Mouse (Mus musculus) MEL (cell line): ENCODE data around the gene Camk1d.

Experiments used
- CHD2 ChIP-seq: IDR thresholded peaks from 2 replicates; pipeline ENCODE4 v1.6.1; 2011; ENCODE audit warnings: low read length, improper control_type of control experiment
- CTCF ChIP-seq, 3 experiments: IDR thresholded peaks in 2 of 3; conservative IDR thresholded peaks in 1 of 3; 2 replicates each; pipeline ENCODE4 v1.5.1; 2011 to 2012; ENCODE audit warnings: low read length in 3 of 3, low read depth in 2 of 3, mild to moderate bottlenecking in 2 of 3, improper control_type of control experiment in 1 of 3, inconsistent platforms in 1 of 3, mixed read lengths in 1 of 3, moderate library complexity in 1 of 3; ENCODE audit not compliant: control insufficient read depth in 1 of 3, insufficient read depth in 1 of 3, poor library complexity in 1 of 3, severe bottlenecking in 1 of 3
- KAT2A ChIP-seq: conservative IDR thresholded peaks from 2 replicates; pipeline ENCODE4 v1.6.1; 2012; ENCODE audit warnings: low read depth, low read length, improper control_type of control experiment, inconsistent platforms
- MAX ChIP-seq: IDR thresholded peaks from 2 replicates; pipeline ENCODE4 v1.6.1; 2011; ENCODE audit warnings: low read length, improper control_type of control experiment

DNA sequence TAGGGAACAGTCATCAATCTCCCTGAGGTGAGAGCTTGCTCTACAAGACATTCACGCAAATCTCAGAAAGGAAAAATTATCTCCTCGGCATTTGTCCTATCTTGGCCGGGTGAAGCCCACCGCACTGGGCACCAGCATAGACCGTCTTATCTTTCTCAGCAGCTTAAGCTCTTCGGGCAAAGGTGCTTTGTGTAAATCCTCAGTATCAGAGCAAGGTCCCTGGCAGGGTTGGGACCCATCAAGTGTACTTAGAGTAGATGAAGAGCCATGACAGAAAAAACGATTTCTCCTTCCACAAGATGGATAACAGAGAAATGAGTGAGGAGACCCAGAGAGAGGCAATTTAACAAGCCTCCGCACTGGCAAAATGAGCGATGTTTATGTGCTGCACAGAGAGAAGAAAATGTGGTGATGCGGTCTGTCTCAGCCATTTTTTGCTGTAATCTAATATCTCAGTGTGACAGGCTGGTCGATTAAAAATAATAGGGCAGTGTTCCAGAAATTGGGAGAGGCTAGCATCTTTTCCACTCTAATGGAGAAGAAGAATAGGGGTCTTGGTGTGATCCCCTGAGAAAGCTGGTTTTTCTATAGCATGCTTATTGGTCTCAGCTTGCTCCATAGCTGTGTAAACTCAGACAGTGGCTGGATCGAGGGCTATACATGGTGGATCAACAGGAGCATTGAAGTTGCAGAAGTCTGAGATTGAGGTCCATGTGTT lies 386.6 kb downstream of the Camk1d start:
- TF ChIP-seq KAT2A (no peak), MAX (no peak), CHD2 (no peak), CTCF (IDR thresholded peaks at IDR 0.05 in 2 of 3, conservative IDR thresholded peaks at IDR 0.05 in 1 of 3; ENCODE audit: control insufficient read depth in 1 of 3, insufficient read depth in 1 of 3, low read depth in 2 of 3, low read length in 3 of 3, poor library complexity in 1 of 3, severe bottlenecking in 1 of 3) (no peak)
